Mouse (Mus musculus): ENCODE results near the gene Tmem126b.

DNA sequence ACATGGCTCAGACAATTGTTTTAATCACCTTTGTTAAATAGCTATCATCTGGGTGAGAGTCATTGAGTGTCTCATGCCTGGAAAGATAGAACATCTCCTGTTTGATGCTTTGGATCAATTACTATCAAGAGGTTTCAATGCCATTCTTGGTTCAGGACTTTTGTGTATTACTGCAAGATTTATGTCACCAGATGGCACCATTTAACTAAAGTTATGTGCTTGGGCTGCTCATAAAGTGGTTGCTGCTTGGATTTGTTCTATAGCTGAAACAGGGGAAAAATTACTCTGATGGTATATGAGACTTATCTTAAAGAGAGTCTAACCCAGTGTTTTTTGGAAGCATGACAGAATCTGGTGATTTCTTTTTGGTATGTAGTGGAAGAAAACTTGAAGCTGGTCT, 36.5 kb upstream of the Tmem126b start:
- TF ChIP-seq POLR2A (IDR thresholded peaks at IDR 0.05; ENCODE audit: low read depth, low read length) (no peak), CTCF (IDR thresholded peaks at IDR 0.05; ENCODE audit: extremely low read depth, insufficient read depth, insufficient read length, insufficient replicate concordance) (no peak)

Measured in spleen, adult 2 months (tissue).